ENCODE assay signal across 36 mouse cellular contexts in genomic region chr7:30981703-30982102, GRCm38 (mm10). TPM values are rescaled to one million over a fixed set of nuclear protein-coding genes. Genes with fewer than 3 reads are reported as not detected.
"Had no signal": no experiment of that assay in that cellular context is flagged by ENCODE, and none has a peak within 500 bp of the region (broad histone marks: within the 10 kb centered on the region; RNA-seq: fewer than 3 reads in every experiment).

No protein-coding gene starts in this region.

- H3K4me3 ChIP-seq: left cerebral cortex, adult 2 months; limb, embryonic 10.5 days; limb, embryonic 12.5 days; limb, embryonic 13.5 days; limb, embryonic 15.5 days; liver, embryonic 12.5 days; liver, embryonic 13.5 days; liver, embryonic 15.5 days; lung, embryonic 15.5 days; megakaryocyte, embryonic 14.5 days; midbrain, embryonic 10.5 days; midbrain, embryonic 12.5 days; midbrain, embryonic 13.5 days; midbrain, embryonic 15.5 days; myocyte had no signal

- H3K4me1 ChIP-seq: limb, embryonic 10.5 days; limb, embryonic 12.5 days; limb, embryonic 13.5 days; limb, embryonic 15.5 days; liver, embryonic 12.5 days; liver, embryonic 13.5 days; liver, embryonic 15.5 days; lung, embryonic 15.5 days; megakaryocyte, embryonic 14.5 days; midbrain, embryonic 10.5 days; midbrain, embryonic 12.5 days; midbrain, embryonic 13.5 days; midbrain, embryonic 15.5 days had no signal

- H3K27ac ChIP-seq: left cerebral cortex, adult 2 months; limb, embryonic 10.5 days; limb, embryonic 12.5 days; limb, embryonic 13.5 days; limb, embryonic 15.5 days; liver, embryonic 12.5 days; liver, embryonic 13.5 days; liver, embryonic 14.5 days; liver, embryonic 15.5 days; lung, embryonic 15.5 days; macrophage; midbrain, embryonic 10.5 days; midbrain, embryonic 12.5 days; midbrain, embryonic 13.5 days; midbrain, embryonic 15.5 days had no signal

- DNase-seq: left cerebral cortex, postnatal 4 days; liver; liver, embryonic 13.5 days; liver, postnatal 0 days; lung, adult 18-20 months; lung, adult 2 months; lung, embryonic 14.5 days; lung, postnatal 10 days; lung, postnatal 14 days; lung, postnatal 36 days; lung, postnatal 4 days; midbrain, embryonic 14.5 days had no signal

- H3K27me3 ChIP-seq: limb, embryonic 12.5 days; limb, embryonic 13.5 days; limb, embryonic 15.5 days; liver, embryonic 12.5 days; liver, embryonic 13.5 days; liver, embryonic 15.5 days; lung, embryonic 15.5 days; midbrain, embryonic 12.5 days; midbrain, embryonic 13.5 days; midbrain, embryonic 15.5 days had no signal

- H3K36me3 ChIP-seq: limb, embryonic 10.5 days; limb, embryonic 12.5 days; limb, embryonic 13.5 days; limb, embryonic 15.5 days; liver, embryonic 12.5 days; liver, embryonic 13.5 days; liver, embryonic 15.5 days; lung, embryonic 15.5 days; midbrain, embryonic 10.5 days; midbrain, embryonic 12.5 days; midbrain, embryonic 13.5 days; midbrain, embryonic 15.5 days had no signal

RNA-seq across cellular contexts. Expression of gene Fam187b, which starts 8.1 kb away (rescaled TPM):
- polyA plus RNA-seq: myocyte had no signal

RNA-seq across cellular contexts. Expression of gene Hamp, which starts 37.9 kb away (rescaled TPM):
- polyA plus RNA-seq: limb, embryonic 10.5 days; limb, embryonic 11.5 days; limb, embryonic 12.5 days; limb, embryonic 13.5 days; limb, embryonic 15.5 days; liver, embryonic 11.5 days; liver, embryonic 12.5 days; lung, embryonic 14.5 days; lung, embryonic 15.5 days; lung, embryonic 16.5 days; lung, postnatal 0 days; macrophage; midbrain, embryonic 10.5 days; midbrain, embryonic 12.5 days; midbrain, embryonic 13.5 days; midbrain, embryonic 14.5 days; midbrain, embryonic 15.5 days; midbrain, embryonic 16.5 days; midbrain, postnatal 0 days; myocyte had no signal

RNA-seq across cellular contexts. Expression of gene Hamp2, which starts 57.2 kb away (rescaled TPM):
- polyA plus RNA-seq: limb, embryonic 10.5 days; limb, embryonic 11.5 days; limb, embryonic 12.5 days; limb, embryonic 13.5 days; limb, embryonic 15.5 days; liver, embryonic 11.5 days; liver, embryonic 12.5 days; liver, embryonic 13.5 days; liver, embryonic 14.5 days; liver, embryonic 15.5 days; liver, embryonic 16.5 days; lung, embryonic 14.5 days; lung, embryonic 15.5 days; lung, embryonic 16.5 days; lung, postnatal 0 days; macrophage; midbrain, embryonic 10.5 days; midbrain, embryonic 11.5 days; midbrain, embryonic 12.5 days; midbrain, embryonic 13.5 days; midbrain, embryonic 14.5 days; midbrain, embryonic 15.5 days; midbrain, embryonic 16.5 days; midbrain, postnatal 0 days; myocyte had no signal
